Mouse (Mus musculus) C2C12 (cell line): ENCODE results near the gene Apc2. TPM values are rescaled to one million over a fixed set of nuclear protein-coding genes. Genes with fewer than 3 reads are reported as not detected.
A peak's percentile ranks its signal among the peaks of the same experiment; 100 is the strongest.

Source experiments
- H3K27me3 ChIP-seq: one replicate; pipeline ENCODE4 v1.6.1; 2011; ENCODE audit not compliant: control insufficient read depth, insufficient read depth, insufficient read length
- H3K36me3 ChIP-seq: one replicate; pipeline ENCODE4 v1.6.1; 2011; ENCODE audit not compliant: control insufficient read depth, insufficient read depth
- H3K4me3 ChIP-seq: one replicate; pipeline ENCODE4 v1.5.1; 2011; ENCODE audit warnings: mild to moderate bottlenecking, control low read depth; ENCODE audit not compliant: poor library complexity, insufficient read depth, severe bottlenecking
- H3K79me2 ChIP-seq: one replicate; pipeline ENCODE4 v1.6.1; 2011; ENCODE audit not compliant: control insufficient read depth, insufficient read depth
- H3K79me3 ChIP-seq: one replicate; pipeline ENCODE4 v1.6.1; 2011; ENCODE audit warnings: low read depth, control low read depth
- H3ac ChIP-seq: one replicate; pipeline ENCODE3; 2011; ENCODE audit warnings: low read depth; ENCODE audit not compliant: control insufficient read depth, insufficient read length
- CEBPB ChIP-seq: IDR thresholded peaks from one replicate; pipeline ENCODE4 v1.6.1; 2011; ENCODE audit warnings: low read depth, mild to moderate bottlenecking, control low read depth, moderate library complexity
- CTCF ChIP-seq: IDR thresholded peaks from one replicate; pipeline ENCODE4 v1.5.1; 2011; ENCODE audit not compliant: control insufficient read depth, insufficient read depth, insufficient read length
- FOSL1 ChIP-seq: IDR thresholded peaks from one replicate; pipeline ENCODE4 v1.8.0; 2011; ENCODE audit warnings: mild to moderate bottlenecking, low read length; ENCODE audit not compliant: poor library complexity, insufficient read depth, severe bottlenecking
- MAX ChIP-seq: IDR thresholded peaks from one replicate; pipeline ENCODE4 v1.6.1; 2011; ENCODE audit warnings: mild to moderate bottlenecking, control low read depth
- MYOD1 ChIP-seq: IDR thresholded peaks from one replicate; pipeline ENCODE4 v1.6.1; 2011; ENCODE audit warnings: low read depth; ENCODE audit not compliant: control insufficient read depth, insufficient read length
- MYOG ChIP-seq: IDR thresholded peaks from one replicate; pipeline ENCODE4 v1.6.1; 2011; ENCODE audit not compliant: control insufficient read depth, insufficient read length; ENCODE audit errors: extremely low read depth
- USF1 ChIP-seq: IDR thresholded peaks from one replicate; pipeline ENCODE4 v1.6.1; 2011; ENCODE audit warnings: low read depth, mild to moderate bottlenecking, control low read depth, moderate library complexity
- polyA plus RNA-seq: library from polyadenylated mRNA; unstranded; fragments of >200 nt; fragmentation: generic; extraction: Trizol; gene quantifications from one replicate; pipeline ENCODE4 v1.2.1, GENCODE M21; 2012; ENCODE audit warnings: missing spikeins

Gene Apc2
- polyA plus RNA-seq, 1 experiment, result 0.20 TPM

- TF ChIP-seq MYOD1 (no peak), CTCF (no peak), USF1 (no peak), MYOG (no peak), FOSL1 (no peak)
- Histone ChIP-seq H3ac (no peak overlapping the region), H3K4me3 (peak overlapping the region; percentile 43), H3K79me3 (peaks cover 14% of the 10 kb centered on the region), H3K79me2 (peaks cover 30% of the 10 kb centered on the region), H3K36me3 (no peaks in the 10 kb centered on the region), H3K27me3 (no peaks in the 10 kb centered on the region)
Measured at GRCm38 (mm10) chr10:80324120-80325037, 28.6 kb downstream of the Apc2 start.

- Histone ChIP-seq H3K27me3 (no peaks in the 10 kb centered on the region), H3K79me2 (peaks cover 23% of the 10 kb centered on the region), H3ac (no peak overlapping the region), H3K79me3 (peaks cover 8% of the 10 kb centered on the region), H3K4me3 (no peak overlapping the region), H3K36me3 (no peaks in the 10 kb centered on the region)
- TF ChIP-seq CEBPB (no peak), CTCF (no peak), FOSL1 (no peak), MYOD1 (no peak), USF1 (no peak), MYOG (no peak), MAX (no peak)
Measured at GRCm38 (mm10) chr10:80325045-80325444, 29.3 kb downstream of the Apc2 start.

- Histone ChIP-seq H3K4me3 (peak within 1 kb of the TSS; percentile 7), H3K79me2 (no peaks in the 10 kb centered on the region), H3K27me3 (no peaks in the 10 kb centered on the region), H3K79me3 (no peaks in the 10 kb centered on the region), H3ac (peak within 1 kb of the TSS; percentile 71), H3K36me3 (no peaks in the 10 kb centered on the region)
- no peak for TF ChIP-seq FOSL1
- no peak for TF ChIP-seq MYOD1
- TF ChIP-seq USF1, result no peak
- no peak for TF ChIP-seq CTCF
- TF ChIP-seq MYOG, result no peak
- no peak for TF ChIP-seq MAX
- TF ChIP-seq CEBPB, result no peak
Measured at GRCm38 (mm10) chr10:80329273-80330081, 33.7 kb downstream of the Apc2 start, which contains the start of the genes Pcsk4 and Reep6. TSS of gene Pcsk4 (minus strand) at chr10:80329498. TSS of gene Reep6 (plus strand) at chr10:80329953.

GRCm38 (mm10) chr10:80330084-80330483 is 34.3 kb downstream of the Apc2 start:
- Histone ChIP-seq H3K27me3 (no peaks in the 10 kb centered on the region), H3K4me3 (peak overlapping the region; percentile 7), H3ac (peak overlapping the region; percentile 71), H3K79me3 (no peaks in the 10 kb centered on the region), H3K79me2 (no peaks in the 10 kb centered on the region), H3K36me3 (no peaks in the 10 kb centered on the region)
- no peak for TF ChIP-seq CTCF
- TF ChIP-seq MYOD1, result no peak

- no peak for TF ChIP-seq CEBPB
- Histone ChIP-seq H3K79me3 (no peaks in the 10 kb centered on the region), H3K36me3 (no peaks in the 10 kb centered on the region), H3K4me3 (no peak overlapping the region), H3K79me2 (no peaks in the 10 kb centered on the region), H3K27me3 (no peaks in the 10 kb centered on the region), H3ac (no peak overlapping the region)
Measured at GRCm38 (mm10) chr10:80330888-80331287, 35.1 kb downstream of the Apc2 start.
